Mouse (Mus musculus) heart, postnatal 0 days (tissue): Measurements from ENCODE around the gene Gm45233.

Source experiments
- CTCF ChIP-seq: IDR thresholded peaks from 2 replicates; pipeline ENCODE4 v1.5.1; 2016; ENCODE audit warnings: antibody characterized with exemption, control low read depth, low read depth
- EP300 ChIP-seq: IDR thresholded peaks from 2 replicates; pipeline ENCODE4 v1.6.1; 2016; ENCODE audit warnings: antibody characterized with exemption, low read depth

- no peak for TF ChIP-seq CTCF
- no peak for TF ChIP-seq EP300
Observed at GRCm38 (mm10) chr7:43481191-43481590, 37.3 kb downstream of the Gm45233 start.
